Mouse (Mus musculus): Measurements from ENCODE around the gene H2-M2. TPM values are rescaled to one million over a fixed set of nuclear protein-coding genes. Genes with fewer than 3 reads are reported as not detected.

The H2-M2 gene
- polyA plus RNA-seq, 1 experiment, result not detected

DNA sequence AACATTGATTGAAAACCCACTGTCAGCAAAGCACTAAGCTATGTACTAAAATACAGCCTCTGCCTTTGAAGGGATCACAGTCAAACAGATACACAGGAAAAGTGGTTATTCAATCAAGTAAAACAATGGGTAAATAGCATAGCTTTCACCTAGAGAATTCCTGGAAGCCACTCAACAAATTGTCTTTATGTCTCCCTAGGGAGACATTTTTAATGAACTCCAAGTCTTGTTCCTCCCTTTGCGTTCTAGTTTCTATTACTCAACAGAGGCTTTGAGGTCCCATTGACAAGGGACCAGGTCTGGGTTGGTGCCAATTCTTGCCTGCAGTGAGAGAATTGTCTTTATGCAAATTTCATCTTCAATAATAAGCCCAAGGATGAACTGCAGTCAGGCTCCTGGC lies 38.2 kb downstream of the H2-M2 start, which contains the start of gene Olfr108:
TSS of gene Olfr108 (plus strand) at position 301 of the 400 bp plus-strand sequence.
- Histone ChIP-seq H3K4me3 (ENCODE audit: insufficient read depth, poor library complexity, severe bottlenecking) (no peak within 1 kb of the TSS), H3K79me2 (ENCODE audit: control insufficient read depth, insufficient read depth) (no peaks in the 10 kb centered on the region), H3K79me3 (ENCODE audit: low read depth) (no peaks in the 10 kb centered on the region), H3ac (ENCODE audit: control insufficient read depth, insufficient read length, low read depth) (no peak within 1 kb of the TSS), H3K36me3 (ENCODE audit: control insufficient read depth, insufficient read depth) (no peaks in the 10 kb centered on the region), H3K27me3 (ENCODE audit: control insufficient read depth, insufficient read depth, insufficient read length) (no peaks in the 10 kb centered on the region)
- no peak for TF ChIP-seq MAX (IDR thresholded peaks at IDR 0.05)
- no peak for TF ChIP-seq FOSL1 (IDR thresholded peaks at IDR 0.05; ENCODE audit: insufficient read depth, low read length, poor library complexity, severe bottlenecking)
- TF ChIP-seq MYOG (IDR thresholded peaks at IDR 0.05; ENCODE audit: control insufficient read depth, extremely low read depth, insufficient read length), result no peak
- no peak for TF ChIP-seq MYOD1 (IDR thresholded peaks at IDR 0.05; ENCODE audit: control insufficient read depth, insufficient read length, low read depth)
- TF ChIP-seq CEBPB (IDR thresholded peaks at IDR 0.05; ENCODE audit: low read depth), result no peak
- no peak for TF ChIP-seq CTCF (IDR thresholded peaks at IDR 0.05; ENCODE audit: control insufficient read depth, insufficient read depth, insufficient read length)
- TF ChIP-seq USF1 (IDR thresholded peaks at IDR 0.05; ENCODE audit: low read depth), result no peak

Other genes starting within 250 kb of the H2-M2 start
- not detected for gene Olfr97, start 246.2 kb downstream of the H2-M2 start, polyA plus RNA-seq (2012; fragmentation: generic; extraction: Trizol)
- gene Olfr98, start 219.8 kb downstream of the H2-M2 start, polyA plus RNA-seq (2012; fragmentation: generic; extraction: Trizol), result not detected
- 2.0 TPM for gene H2-M3, start 213.3 kb downstream of the H2-M2 start, polyA plus RNA-seq (2012; fragmentation: generic; extraction: Trizol)
- gene Olfr99, start 200.1 kb downstream of the H2-M2 start, polyA plus RNA-seq (2012; fragmentation: generic; extraction: Trizol), result not detected
- not detected for gene Olfr101, start 179.2 kb downstream of the H2-M2 start, polyA plus RNA-seq (2012; fragmentation: generic; extraction: Trizol)
- not detected for gene Olfr102, start 166.5 kb downstream of the H2-M2 start, polyA plus RNA-seq (2012; fragmentation: generic; extraction: Trizol)
- gene Olfr103, start 143.9 kb downstream of the H2-M2 start, polyA plus RNA-seq (2012; fragmentation: generic; extraction: Trizol), result not detected
- not detected for gene Olfr104-ps, start 124.0 kb downstream of the H2-M2 start, polyA plus RNA-seq (2012; fragmentation: generic; extraction: Trizol)
- not detected for gene Olfr105-ps, start 104.5 kb downstream of the H2-M2 start, polyA plus RNA-seq (2012; fragmentation: generic; extraction: Trizol)
- gene Olfr106-ps, start 93.2 kb downstream of the H2-M2 start, polyA plus RNA-seq (2012; fragmentation: generic; extraction: Trizol), result not detected
- not detected for gene Olfr107, start 84.3 kb downstream of the H2-M2 start, polyA plus RNA-seq (2012; fragmentation: generic; extraction: Trizol)
- gene Olfr108, start 38.1 kb downstream of the H2-M2 start, polyA plus RNA-seq (2012; fragmentation: generic; extraction: Trizol), result not detected
- not detected for gene Olfr109, start 24.6 kb downstream of the H2-M2 start, polyA plus RNA-seq (2012; fragmentation: generic; extraction: Trizol)
- not detected for gene Olfr110, start 8.9 kb upstream of the H2-M2 start, polyA plus RNA-seq (2012; fragmentation: generic; extraction: Trizol)
- not detected for gene Olfr111, start 24.5 kb upstream of the H2-M2 start, polyA plus RNA-seq (2012; fragmentation: generic; extraction: Trizol)
- gene Olfr112, start 85.9 kb upstream of the H2-M2 start, polyA plus RNA-seq (2012; fragmentation: generic; extraction: Trizol), result not detected
- gene Olfr113, start 94.1 kb upstream of the H2-M2 start, polyA plus RNA-seq (2012; fragmentation: generic; extraction: Trizol), result not detected
- gene Olfr114, start 109.2 kb upstream of the H2-M2 start, polyA plus RNA-seq (2012; fragmentation: generic; extraction: Trizol), result not detected
- gene Olfr115, start 143.6 kb upstream of the H2-M2 start, polyA plus RNA-seq (2012; fragmentation: generic; extraction: Trizol), result not detected
- not detected for gene Olfr116, start 143.6 kb upstream of the H2-M2 start, polyA plus RNA-seq (2012; fragmentation: generic; extraction: Trizol)
- gene Olfr117, start 180.2 kb upstream of the H2-M2 start, polyA plus RNA-seq (2012; fragmentation: generic; extraction: Trizol), result not detected
- not detected for gene Olfr118, start 183.4 kb upstream of the H2-M2 start, polyA plus RNA-seq (2012; fragmentation: generic; extraction: Trizol)
- not detected for gene Olfr119, start 213.0 kb upstream of the H2-M2 start, polyA plus RNA-seq (2012; fragmentation: generic; extraction: Trizol)
- gene Olfr120, start 238.3 kb upstream of the H2-M2 start, polyA plus RNA-seq (2012; fragmentation: generic; extraction: Trizol), result not detected

Data from C2C12 (cell line).